Mouse (Mus musculus) CD4-positive, CD25-positive, alpha-beta regulatory T cell, adult 2 months (primary cell): ENCODE measurements at regions not wholly inside any gene's neighbourhood (a gene's known extent, or its start where the extent isn't known, plus 50 kb on each side); places are given as distances from the start of the nearest gene placed in this dataset.

Source experiments
- DNase-seq: peaks from one replicate; pipeline ENCODE4 v3.0.0-alpha.2; 2012; ENCODE audit warnings: low read depth, low spot score

GRCm38 (mm10) chr3:34525730-34526129 is 124.5 kb upstream of the Sox2 start:
- no peak for DNase-seq

- no peak for DNase-seq
Measured at GRCm38 (mm10) chr3:34522054-34522684, 128.0 kb upstream of the Sox2 start.

GRCm38 (mm10) chr3:34521357-34522053 is 128.7 kb upstream of the Sox2 start:
- no peak for DNase-seq

GRCm38 (mm10) chr3:34512503-34513145 is 137.6 kb upstream of the Sox2 start:
- DNase-seq: no peak

- DNase-seq: no peak
Measured at GRCm38 (mm10) chr3:34510723-34511122, 139.5 kb upstream of the Sox2 start.

- DNase-seq: no peak
Measured at GRCm38 (mm10) chr3:34509160-34509559, 141.0 kb upstream of the Sox2 start.

GRCm38 (mm10) chr3:34504573-34504894 is 145.7 kb upstream of the Sox2 start:
- DNase-seq: no peak

GRCm38 (mm10) chr3:34503874-34504572 is 146.2 kb upstream of the Sox2 start:
- no peak for DNase-seq

- DNase-seq: no peak
Measured at GRCm38 (mm10) chr3:34496839-34497238, 153.4 kb upstream of the Sox2 start.

- DNase-seq: no peak
Measured at GRCm38 (mm10) chr3:34495615-34496014, 154.6 kb upstream of the Sox2 start.

GRCm38 (mm10) chr3:34493921-34494320 is 156.3 kb upstream of the Sox2 start:
- no peak for DNase-seq

GRCm38 (mm10) chr3:34489008-34489407 is 161.2 kb upstream of the Sox2 start:
- no peak for DNase-seq

GRCm38 (mm10) chr3:34486441-34487050 is 163.7 kb upstream of the Sox2 start:
- DNase-seq: no peak

GRCm38 (mm10) chr3:34485345-34486223 is 164.6 kb upstream of the Sox2 start:
- DNase-seq: no peak

GRCm38 (mm10) chr3:34483934-34484333 is 166.3 kb upstream of the Sox2 start:
- DNase-seq: no peak

- DNase-seq: no peak
Measured at GRCm38 (mm10) chr3:34481821-34482713, 168.1 kb upstream of the Sox2 start.

- no peak for DNase-seq
Measured at GRCm38 (mm10) chr3:34481314-34481713, 168.9 kb upstream of the Sox2 start.

- no peak for DNase-seq
Measured at GRCm38 (mm10) chr3:34474126-34474525, 176.1 kb upstream of the Sox2 start.

GRCm38 (mm10) chr3:34470721-34471120 is 179.5 kb upstream of the Sox2 start:
- DNase-seq: no peak

GRCm38 (mm10) chr3:34469946-34470345 is 180.3 kb upstream of the Sox2 start:
- DNase-seq: no peak
